Mouse (Mus musculus) adrenal gland, adult (tissue): Measurements from ENCODE around the gene Clta.

Experiments used
- DNase-seq, 2 experiments: peaks; one replicate each; pipeline ENCODE4 v3.0.0; 2022 to 2023; ENCODE audit warnings: low spot score in 1 of 2; ENCODE audit not compliant: inconsistent age in 2 of 2

Clta gene

DNA sequence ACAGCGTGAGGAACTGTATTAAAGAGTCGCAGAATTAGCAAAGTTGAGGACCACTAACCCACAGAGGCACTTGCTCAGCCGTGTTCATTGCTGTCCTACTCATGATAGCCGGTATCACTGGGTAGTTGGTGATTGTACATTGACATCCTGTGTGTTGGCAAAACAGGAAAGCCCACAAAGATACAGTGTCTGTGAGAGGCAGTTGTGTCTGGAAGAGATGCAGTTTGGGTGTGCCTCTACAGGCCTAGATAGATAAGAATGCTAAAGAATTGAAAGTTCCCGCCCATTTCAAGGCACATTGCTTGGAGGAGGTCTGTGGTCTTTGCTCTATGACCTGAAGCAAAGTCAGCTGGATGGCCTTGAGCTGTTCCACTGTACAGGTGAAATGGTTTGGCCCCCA, at the start of gene Clta:
TSS of gene Clta (plus strand) at position 327 of the 400 bp plus-strand sequence.
- no peak for DNase-seq

DNA sequence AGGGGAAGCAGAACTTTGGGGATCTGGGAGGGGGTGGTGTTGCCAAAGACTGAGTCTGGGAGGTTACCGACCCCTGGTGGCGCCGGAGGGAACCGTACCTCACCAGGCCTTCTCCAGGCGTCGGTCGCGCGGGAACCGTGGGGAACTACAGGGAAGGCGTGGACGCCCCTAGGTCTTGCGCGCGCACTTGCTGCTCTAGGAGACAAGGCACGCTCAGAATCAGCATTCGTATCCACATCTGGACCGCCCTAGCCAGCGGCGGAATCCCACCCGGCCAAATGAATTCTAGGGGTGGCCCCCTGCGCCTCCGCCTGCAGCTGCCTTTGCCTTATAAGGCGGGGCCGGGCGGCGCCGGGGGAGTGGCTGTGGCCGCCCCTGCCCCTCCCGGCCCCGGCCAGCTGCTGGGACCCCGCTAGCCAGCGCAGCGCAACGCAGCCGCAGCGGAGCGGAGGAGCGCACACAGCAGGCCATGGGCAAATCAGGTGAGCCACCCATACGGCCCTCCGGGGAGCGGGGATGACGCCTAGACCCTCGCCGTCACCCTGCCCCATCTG, 46.9 kb upstream of the Clta start, which contains the start of gene Glipr2:
TSS of gene Glipr2 (plus strand) at position 110 of the 554 bp plus-strand sequence.
- peak; percentile 74 to 89 for DNase-seq

DNA sequence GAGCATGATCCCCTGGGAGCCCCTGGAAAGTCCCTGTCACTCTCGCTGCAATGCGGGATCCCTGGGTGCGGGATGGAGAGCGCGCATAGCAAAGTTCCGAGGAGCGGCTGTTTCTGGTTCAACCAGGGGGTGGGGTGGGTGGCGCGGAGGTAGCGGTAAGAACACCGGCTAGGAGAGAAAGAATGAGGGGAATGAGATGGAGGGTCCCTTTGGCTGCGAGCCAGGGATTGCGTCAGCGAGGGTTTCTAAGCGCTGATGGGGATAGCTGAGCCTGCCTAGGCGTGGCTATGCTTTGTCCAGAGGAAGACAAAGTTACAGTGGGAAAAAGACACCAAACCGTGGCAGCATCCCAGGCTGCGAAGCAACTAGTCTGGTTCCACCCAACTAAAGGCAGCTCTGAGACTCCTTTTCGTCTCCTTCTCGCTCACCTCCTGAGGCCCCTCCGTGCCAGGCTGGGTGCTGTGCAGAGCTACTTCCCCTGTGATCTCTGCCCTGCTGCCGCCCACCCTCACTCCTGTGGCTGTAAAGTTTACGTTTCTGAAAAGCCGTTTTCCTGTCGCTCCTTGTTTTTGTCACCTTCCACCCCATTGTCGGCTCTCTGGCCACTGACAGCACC, 46.3 kb upstream of the Clta start:
- DNase-seq = no peak

DNA sequence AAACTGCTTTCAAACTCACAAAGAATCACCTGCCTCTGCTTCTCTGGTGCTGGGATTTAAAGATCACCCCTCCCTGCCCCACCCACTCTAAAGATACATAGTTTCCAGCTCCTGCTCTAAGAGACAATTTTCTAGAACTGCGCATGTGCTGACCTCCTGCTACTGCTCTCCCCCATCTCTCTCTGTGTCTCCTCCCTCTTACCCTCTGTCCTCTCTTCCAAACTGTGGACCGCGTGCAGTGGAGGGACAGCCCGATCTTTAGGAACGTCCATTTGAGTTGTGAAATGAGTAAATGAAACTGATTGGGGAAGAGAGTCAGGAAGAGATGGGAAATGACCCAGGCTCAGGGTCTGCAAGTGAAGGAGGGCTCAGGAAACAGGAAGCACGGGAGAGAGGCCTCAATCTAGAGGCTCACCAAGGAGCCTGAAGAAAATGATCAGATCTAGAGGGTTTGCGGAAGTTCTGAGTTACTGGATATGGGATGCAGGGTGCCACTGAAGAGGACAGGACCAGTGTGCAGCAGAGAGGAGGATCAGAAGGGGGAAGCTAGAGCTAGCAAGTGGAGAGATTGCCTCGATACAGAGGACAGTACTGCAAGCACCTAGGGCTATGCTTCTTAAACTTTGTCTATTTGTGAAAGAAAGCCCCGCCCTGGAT, 44.6 kb upstream of the Clta start:
- peak in 1 of 2 experiments; percentile 32 for DNase-seq

DNA sequence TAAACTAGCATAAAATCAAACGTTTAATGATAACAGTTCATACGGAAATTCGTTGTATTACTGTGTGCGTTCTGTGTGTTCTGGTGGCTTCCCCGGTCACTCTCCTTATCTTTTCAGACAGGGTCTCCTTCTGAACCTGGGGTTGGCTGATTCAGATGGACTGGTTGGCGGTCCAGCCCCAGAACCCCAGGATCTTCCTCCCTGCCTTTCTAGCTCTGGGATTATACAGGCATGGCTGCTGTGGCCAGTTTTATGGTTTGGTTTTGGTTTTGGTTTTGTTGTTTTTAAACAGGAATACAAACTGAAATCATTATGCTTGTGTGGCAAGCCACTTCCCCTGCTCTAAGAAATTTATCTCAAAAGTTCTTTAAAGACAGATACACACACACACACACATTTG, 44.0 kb upstream of the Clta start:
- DNase-seq = no peak

DNA sequence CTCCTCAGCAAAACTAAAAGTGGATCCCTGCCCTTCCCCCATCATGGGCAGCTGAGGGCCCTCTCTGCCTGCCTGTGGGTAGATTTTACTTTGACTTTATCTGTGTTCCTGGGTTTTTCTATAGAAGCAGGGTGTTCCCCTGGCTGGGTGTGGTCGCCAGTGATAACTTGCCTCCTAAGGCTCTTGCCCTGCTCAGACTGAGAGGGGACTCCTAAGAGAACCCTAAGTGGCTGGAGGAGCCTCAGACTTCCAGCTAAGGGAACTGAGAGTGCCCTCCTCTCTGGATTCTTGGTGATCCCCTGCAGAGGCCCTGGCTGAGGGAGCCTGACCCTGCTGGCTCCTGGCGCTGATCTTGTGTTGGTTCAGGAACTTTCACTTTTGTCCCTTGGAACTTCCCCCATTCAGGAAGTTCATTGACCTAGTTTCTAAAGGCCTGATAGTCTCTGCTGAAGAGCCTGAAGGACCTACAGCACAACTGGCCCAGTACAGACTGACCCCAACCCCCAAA, 39.9 kb upstream of the Clta start:
- peak; percentile 45 to 73 for DNase-seq

DNA sequence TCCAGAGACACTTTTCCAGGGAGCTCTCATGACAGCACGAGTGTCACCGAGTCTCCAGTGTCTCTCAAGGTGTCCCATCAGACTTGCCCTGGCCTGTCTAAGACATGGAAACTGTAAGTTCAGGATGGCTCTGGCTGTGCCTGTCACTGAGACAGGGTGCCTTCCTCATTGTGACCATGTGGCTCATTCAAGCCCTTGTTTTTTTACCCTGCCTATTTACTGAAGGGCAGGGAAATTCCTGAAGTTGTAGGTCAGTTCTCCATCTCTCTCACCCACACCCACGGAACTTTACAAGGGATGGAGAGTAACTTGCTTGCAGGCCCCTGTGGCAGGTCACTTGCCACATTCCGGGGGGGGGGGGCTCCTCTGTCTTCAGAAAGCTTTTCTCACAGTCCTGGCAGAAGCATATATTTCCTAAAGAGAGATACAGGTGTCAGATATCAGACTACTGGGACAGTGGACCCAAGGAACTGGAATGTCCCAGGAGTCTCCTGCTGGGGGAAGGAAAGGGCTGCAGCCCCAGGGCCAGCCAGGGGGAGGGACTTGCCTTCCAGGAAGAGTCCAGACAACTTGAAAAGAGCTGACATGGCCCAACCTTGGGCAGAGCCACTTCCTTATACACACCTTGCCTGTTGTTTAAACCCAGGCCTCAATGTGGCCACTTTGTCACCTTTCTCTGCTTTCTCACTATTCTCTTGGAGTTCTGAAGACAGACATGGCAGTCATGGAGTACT, 39.1 kb upstream of the Clta start:
- peak in 1 of 2 experiments; percentile 39 for DNase-seq

DNA sequence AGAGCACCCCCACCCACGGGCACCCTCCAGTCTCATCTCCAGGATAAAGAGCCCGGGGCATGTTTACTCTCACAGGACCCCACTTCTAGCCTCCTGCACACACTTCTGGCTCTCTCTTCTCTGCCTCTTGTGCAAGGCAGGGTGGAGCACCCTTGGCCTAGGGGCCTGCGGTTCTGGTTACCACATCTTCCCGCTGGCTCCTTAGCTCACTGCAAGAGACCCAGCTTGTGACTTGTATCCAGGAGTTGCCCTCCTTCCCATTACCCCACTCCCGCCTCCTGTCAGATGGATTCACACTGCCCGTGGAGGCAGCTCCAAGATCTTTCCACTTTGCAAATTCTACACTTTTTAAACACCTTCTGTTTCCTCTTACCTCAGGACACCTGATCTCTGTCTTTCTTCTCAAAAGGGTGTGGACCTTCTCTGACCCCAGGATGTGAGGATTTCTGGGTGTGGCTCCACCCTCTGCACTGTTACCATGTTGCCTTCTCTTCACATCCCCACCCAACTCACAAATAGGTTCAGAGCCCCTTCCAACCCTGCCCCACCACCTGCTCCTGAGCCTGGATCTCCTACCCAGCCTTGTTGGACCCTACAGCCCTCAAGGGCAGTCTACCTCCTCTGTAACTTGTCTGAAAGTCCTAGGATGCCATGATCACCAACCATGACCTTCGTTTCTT, 38.3 kb upstream of the Clta start:
- DNase-seq = peak in 1 of 2 experiments; percentile 24

DNA sequence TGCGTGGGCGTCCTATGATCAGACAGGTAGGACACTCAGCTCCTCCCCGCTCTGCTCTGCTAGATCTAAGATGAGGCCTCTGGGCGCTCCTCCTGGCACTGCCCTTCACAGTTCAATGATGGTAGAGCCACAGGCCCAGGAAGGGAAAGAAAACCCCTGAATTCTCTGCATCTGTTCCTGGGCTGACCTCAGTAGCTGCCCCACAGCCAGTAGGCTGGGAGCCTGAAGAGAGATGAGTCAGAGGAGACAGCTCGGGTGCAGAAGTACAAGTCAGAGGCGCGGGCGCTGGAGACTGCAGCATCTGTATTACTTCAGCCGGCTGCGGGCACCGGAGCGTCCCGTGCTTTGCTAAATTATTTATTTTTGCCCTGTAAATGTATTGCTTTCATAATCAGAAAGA, 35.6 kb upstream of the Clta start:
- peak; percentile 86 to 91 for DNase-seq

DNA sequence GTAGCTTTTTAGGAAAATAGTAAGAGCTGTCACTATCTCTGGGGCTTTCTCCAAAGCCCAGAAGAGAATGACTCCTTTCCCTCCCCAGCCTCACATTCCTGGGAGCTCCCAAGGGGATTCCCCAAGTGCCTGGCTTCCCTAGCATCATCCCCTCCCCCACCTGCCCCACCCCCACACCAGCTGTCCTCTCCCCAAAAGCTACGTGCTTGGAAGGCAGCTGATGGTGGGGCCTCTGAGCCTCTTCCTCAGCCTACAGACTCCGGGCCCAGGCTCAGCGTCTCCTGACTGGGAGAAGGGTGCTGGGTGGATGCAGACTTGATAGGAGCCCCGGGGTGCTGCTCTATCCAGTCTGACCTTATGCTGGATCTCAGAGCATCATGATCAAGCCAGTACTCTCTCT, 34.9 kb upstream of the Clta start:
- DNase-seq = no peak

DNA sequence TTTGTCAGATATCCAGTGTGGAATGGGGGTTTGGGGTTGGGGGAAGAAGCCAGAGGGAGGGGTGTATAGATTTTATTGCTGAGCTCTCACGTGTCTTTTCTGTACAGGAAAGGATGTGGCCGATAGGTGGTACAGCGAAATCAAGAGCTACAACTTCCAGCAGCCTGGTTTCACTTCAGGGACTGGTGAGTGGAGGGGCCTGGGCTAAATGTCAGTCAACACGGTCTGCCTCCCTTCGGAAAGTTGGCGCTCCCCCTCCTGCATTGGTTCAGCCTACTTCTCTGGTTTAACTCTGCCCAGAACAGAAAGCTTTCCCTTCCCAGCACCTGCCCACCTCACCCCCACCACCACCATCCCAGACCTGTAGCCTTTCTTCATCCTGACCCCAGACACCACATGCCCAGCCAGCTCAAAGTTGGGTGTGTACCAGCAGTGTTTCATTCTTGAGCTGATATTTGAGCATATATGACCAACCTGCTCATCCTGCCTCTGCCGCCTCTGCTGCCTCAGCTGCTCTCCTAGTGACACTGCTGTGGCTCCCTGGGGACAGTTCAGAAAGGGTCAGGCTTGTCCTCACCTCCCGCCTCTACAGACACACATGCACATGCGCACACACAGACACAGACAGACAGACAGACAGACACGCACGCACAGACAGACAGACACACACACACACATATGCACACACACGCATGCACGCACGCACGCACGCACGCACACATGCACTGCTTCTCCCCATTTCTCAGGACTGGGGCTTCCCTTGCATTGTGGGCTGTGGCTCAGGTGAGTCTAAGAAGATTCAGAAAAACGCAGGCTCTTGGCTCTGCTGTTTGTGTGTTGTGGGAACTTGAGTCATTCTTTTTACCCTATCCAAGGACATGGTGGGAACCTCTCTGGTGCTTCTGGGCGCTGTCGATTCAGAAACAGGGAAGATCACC, 33.6 kb upstream of the Clta start:
- peak in 1 of 2 experiments; percentile 27 for DNase-seq

DNA sequence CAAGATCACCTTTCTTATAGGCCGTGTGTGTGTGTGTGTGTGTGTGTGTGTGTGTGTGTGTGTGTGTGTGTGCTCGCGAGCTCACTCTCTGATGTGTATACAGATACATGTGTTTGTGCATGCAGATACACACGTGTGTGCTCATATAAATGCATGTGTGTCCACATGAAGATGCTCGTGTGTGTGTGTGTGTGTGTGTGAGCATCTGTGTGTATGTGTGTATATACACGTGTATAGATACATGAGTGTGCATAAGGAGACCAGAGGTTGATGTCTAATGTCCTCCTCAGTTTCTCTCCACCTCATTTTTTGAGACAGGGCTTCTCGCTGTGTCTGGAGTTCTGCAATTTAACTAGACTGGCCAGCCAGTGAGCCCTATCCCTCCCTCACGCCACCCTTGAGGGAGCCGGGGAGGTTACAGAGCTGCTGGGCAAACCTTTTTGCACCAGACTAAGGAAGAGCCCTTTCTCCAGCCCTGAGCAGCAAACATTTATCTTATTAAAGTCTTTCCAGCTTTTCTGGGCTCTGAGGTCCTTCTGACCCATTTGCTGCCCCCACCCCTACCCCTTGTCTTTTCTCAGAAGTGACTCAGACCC, 32.6 kb upstream of the Clta start:
- no peak for DNase-seq

DNA sequence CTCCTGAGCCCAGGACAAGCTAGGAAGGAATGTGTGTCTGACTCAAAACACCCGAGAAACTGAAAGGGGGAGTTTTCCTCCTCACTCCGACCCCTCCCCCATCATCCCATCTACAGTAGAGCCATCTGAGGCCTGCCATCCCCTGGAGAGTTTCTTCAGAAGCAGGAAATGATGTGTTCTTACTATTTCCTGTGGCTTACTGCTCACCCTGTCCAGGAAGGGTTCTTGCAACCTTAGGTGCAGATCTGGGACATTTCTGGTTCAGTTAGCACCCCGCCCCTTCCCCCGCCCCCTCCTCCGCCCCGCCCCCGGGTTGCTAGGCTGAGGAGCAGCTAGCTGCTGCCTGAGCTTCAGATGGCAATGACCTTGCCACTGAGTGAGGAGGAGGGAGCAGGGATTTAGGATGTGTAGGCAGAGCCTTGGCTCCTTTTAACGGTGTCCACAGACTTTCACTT, 32.1 kb upstream of the Clta start:
- DNase-seq = peak; percentile 58 to 85

DNA sequence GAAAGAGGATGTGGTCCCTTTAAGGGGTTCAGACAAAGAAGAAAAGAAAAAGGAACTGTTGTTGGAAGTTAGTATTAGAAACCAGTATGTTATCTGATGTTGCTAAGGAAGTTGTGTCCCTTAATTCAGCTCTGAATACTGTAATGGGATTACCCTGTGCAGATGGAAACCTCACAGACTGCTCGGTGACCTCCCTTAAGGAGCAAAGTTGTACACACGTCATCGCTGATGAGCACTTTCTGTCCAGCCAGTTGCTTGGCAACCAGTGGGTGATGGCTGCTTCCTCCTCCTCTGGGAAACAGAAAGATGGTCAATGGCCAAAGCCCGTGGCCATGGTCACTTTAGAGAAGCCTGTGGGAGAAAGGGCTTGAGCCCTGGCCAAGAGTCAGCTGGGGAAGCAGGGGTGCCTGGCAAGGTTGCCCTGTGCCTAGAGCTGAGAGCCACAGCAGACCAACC, 30.7 kb upstream of the Clta start:
- peak; percentile 69 to 85 for DNase-seq

DNA sequence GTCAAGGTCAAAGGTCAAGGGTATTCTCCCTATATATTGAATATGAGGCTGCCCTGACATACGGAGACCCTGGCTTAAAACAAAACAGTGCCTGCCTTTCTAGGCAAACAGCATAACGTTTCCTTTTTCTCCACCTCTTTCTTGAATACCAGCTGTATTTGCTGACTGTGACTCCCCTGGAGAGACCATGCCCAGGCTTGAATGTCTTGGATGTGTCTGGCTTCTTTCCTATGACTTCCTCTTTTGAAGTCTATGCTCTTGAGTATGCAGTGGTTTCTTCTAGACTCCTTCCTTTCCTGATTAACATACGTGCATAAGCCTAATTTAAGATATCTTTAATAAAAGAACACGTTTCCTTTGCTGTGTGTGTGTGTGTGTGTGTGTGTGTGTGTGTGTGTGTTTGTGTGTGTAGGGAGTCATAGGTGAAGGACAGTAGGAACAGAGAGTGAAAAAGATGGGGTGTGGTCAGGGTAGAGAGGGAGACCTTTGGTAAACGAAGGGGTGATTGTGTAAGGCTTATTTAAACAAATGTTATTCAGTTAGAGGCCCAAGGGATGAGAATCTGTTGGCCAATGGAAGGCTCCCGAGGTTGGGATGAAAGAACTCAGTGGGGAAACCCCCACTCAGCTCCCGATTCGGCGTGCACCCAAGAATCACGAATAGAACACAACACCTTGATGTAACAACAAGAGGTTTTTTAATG, 29.2 kb upstream of the Clta start:
- no peak for DNase-seq

DNA sequence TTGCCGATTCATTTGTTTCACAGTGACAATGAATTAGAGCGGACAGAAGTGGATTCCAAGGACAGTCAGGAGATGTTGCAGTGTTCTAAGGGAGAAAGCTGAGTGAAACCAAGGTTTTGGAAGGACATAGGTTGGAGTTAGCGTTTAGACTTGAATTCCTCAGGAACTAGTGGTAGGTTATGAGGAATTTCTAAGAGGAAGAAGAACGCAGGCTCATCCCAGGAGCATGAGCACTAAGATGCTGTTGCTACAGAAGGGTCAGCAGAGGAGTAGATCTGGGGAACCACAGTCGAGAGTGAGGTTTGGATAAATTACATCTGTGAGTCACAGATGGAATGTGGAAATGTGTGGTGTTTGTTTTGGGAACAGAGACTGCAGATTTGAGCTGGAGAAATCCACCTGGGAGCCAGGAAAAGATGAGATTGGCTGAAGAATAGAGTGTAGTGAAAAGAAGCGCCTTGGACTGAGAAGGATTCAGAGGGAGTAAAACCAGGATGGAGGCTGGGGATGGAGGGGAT, 28.0 kb upstream of the Clta start:
- peak; percentile 12 to 76 for DNase-seq

DNA sequence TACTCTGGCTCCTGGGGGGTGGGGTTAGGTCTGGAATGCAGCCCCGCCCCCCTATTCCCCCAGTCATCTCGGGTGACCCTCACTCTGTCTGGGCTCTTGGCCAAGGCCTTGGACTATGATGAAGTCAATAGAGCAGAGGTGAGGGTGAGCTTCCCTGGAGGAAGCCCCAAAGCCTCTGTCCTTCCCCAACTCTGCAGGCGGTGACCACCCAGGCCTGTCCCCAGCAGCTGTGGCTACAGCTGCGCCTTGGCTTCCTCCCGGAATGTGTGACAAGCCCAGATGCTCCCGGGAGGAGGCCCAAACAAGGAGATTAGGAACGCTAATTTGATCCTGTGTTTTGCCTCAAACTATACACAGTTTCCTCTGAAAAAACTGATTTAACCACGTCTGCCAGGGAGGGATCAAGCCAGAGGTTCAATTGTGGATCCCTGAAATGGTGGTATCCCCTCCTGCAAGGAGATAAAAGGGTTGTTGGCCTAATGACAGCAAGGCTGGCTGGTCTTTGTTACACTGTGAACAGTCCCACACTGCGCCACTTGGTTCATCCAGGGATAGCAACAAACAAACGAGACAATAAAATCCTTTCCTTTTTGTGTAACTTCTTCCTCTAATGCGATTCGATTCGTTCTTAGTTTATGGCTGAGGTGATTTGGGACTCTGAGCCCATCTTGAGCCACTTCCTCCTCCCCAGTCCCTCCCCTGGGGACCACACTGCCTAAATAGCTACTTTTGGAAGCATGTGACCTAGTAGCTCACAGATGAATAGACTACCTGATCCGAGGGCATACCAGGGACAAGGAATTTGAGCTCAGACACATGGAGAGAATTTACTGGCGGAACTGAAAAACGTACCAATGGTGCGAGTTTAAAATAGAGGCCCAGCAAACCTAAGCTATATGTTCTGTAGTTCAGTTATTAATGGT, 25.5 kb upstream of the Clta start:
- DNase-seq = peak; percentile 78 to 90
